Mouse (Mus musculus): Measurements from ENCODE around the gene Smtnl2. TPM values are rescaled to one million over a fixed set of nuclear protein-coding genes. Genes with fewer than 3 reads are reported as not detected.
A peak's percentile ranks its signal among the peaks of the same experiment; 100 is the strongest.
"Not testable (repeated sequence)": the region's sequence is repeated elsewhere in the genome, so short reads cannot be mapped to it uniquely, and the experiment has no call there.

The Smtnl2 gene
- polyA plus RNA-seq, 1 experiment from 2014 or later: 26.2 TPM

DNA sequence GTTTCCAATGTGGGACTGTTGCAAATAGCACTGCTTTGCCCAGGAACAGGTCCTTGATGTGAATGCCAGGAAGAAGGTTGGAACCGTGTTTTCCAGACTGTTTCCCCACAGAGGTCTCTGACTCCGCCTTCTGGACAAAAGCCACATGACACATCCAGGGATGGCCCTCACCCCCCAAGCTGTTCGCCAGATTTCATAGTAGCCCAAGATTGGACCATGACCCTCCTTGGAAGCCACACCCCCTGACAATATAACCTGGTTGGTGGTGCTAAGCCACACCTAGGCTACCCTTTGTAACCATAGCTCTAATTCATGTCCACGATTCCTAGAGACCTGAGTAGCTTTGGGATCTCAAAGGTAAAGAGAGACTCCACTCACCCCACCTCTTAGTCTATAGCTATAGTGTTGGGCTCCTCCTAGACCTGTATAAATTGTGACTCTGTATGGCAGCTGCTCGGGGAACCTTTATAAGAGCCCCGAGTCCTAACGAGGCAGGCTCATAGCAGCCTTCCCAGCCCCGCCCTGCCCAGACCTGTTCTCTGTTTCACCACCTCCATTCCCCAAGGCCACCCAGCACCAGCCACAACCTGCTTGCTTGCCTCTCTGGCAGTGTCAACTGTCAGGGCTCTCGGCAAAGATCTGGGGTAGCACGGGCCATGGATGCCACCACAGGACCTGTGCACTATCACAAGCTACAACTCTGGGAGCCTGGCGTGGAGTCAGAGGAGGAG, 23.6 kb upstream of the Smtnl2 start, which contains the start of gene Ggt6:
Gene Ggt6 (plus strand): TSS at position 564 of the 731 bp plus-strand sequence.
- H3K4me1 ChIP-seq (replicated peaks; ENCODE audit: control insufficient read depth, insufficient read depth, low read length): 0 out of 2 replicates have a peak, but pooled peaks cover 6% of the 10 kb centered on the region
- H3K4me2 ChIP-seq (ENCODE audit: low read length): peak within 1 kb of the TSS; percentile 33
- WGBS: 60% methylated on average over 11 of the region's 11 CpGs
- no peaks in the 10 kb centered on the region for H3K9me3 ChIP-seq (ENCODE audit: control insufficient read depth, low read length)
- no peak within 1 kb of the TSS for H3K4me3 ChIP-seq (ENCODE audit: low read depth, low read length)
- DNase-seq (ENCODE audit: low spot score): peak; percentile 68
- H3K27ac ChIP-seq (ENCODE audit: low read depth): peak within 1 kb of the TSS; percentile 54; the same call in 1 of the 2 replicates
- ATAC-seq (replicated peaks; ENCODE audit: low FRiP score, low TSS enrichment, low read depth): peak; percentile 92
- no peak within 1 kb of the TSS for H3K9ac ChIP-seq (ENCODE audit: low read length)
- H3K36me3 ChIP-seq (ENCODE audit: control insufficient read depth, insufficient read depth, low read length): no peaks in the 10 kb centered on the region
- no peaks in the 10 kb centered on the region for H3K27me3 ChIP-seq (replicated peaks; ENCODE audit: control insufficient read depth, insufficient read depth, low read length)

DNA sequence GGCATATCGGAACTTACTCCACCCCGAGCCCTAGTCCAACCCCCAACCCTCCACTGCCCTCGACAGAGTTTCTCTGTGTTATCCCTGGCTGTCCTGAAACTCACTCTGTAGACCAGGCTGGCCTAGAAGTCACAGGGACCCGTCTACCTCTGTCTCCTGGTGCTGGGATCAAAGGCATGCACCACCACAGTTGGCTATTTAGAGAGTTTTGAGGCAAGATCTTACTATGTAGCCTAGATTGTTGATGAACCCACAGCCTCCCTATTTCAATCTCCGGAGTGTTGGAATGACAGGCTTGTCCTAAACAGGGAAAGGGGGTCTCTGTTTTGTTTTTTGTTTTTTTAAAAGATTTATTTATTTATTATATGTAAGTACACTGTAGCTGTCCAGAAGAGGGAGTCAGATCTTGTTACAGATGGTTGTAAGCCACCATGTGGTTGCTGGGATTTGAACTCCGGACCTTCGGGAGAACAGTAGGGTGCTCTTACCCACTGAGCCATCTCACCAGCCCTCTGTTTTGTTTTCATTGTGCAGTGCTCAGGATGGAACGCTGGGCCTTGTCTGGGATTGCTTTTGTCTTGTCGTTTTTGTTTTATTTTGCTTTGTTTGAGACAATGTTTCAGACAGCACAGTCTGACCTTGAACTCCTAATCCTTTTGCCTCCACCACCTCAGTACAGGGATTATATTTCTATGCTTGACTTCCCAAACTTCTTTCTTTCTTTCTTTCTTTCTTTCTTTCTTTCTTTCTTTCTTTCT, 19.0 kb upstream of the Smtnl2 start:
- H3K9ac ChIP-seq (ENCODE audit: low read length); H3K9me3 ChIP-seq (ENCODE audit: control insufficient read depth, low read length); H3K36me3 ChIP-seq (ENCODE audit: control insufficient read depth, insufficient read depth, low read length); DNase-seq (ENCODE audit: low spot score); H3K4me1 ChIP-seq (replicated peaks; ENCODE audit: control insufficient read depth, insufficient read depth, low read length); ATAC-seq (replicated peaks; ENCODE audit: low FRiP score, low TSS enrichment, low read depth); H3K27me3 ChIP-seq (replicated peaks; ENCODE audit: control insufficient read depth, insufficient read depth, low read length); H3K4me2 ChIP-seq (ENCODE audit: low read length); H3K4me3 ChIP-seq (ENCODE audit: low read depth, low read length); H3K27ac ChIP-seq (ENCODE audit: low read depth): not testable (repeated sequence)
- WGBS: 69% methylated on average over 9 of the region's 9 CpGs

DNA sequence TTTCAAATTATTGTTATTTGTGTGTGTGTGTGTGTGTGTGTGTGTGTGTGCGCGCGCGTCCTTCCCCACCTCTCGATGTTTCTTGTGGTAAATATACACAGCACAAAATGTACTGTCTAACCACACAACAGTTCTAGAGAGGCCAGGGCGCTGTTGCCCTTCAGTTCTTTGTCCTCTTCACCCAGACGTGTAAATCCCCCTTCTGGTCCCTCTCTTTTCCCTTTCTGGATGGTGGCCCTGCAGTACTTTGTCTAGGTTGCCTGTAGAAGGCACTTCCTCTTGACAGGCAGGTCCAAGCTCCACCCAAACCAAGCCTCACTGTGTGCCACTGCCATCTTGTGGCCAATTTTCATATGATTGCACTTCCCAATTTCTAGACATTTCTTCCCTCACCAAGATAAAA, 17.8 kb upstream of the Smtnl2 start:
- Histone ChIP-seq H3K4me3 (ENCODE audit: low read depth, low read length) (no peak overlapping the region), H3K9me3 (ENCODE audit: control insufficient read depth, low read length) (0 out of 2 replicates have a peak, but pooled peaks cover 2% of the 10 kb centered on the region), H3K27me3 (replicated peaks; ENCODE audit: control insufficient read depth, insufficient read depth, low read length) (no peaks in the 10 kb centered on the region), H3K4me1 (replicated peaks; ENCODE audit: control insufficient read depth, insufficient read depth, low read length) (no peaks in the 10 kb centered on the region), H3K27ac (ENCODE audit: low read depth) (no peak overlapping the region), H3K9ac (ENCODE audit: low read length) (no peak overlapping the region), H3K4me2 (ENCODE audit: low read length) (peak overlapping the region; percentile 25; the same call in 1 of the 2 replicates), H3K36me3 (ENCODE audit: control insufficient read depth, insufficient read depth, low read length) (no peaks in the 10 kb centered on the region)
- whole genome bisulfite sequencing: 53% methylated on average over 7 of the region's 7 CpGs
- peak; percentile 85 for DNase-seq (ENCODE audit: low spot score)
- peak; percentile 80 for ATAC-seq (replicated peaks; ENCODE audit: low FRiP score, low TSS enrichment, low read depth)

DNA sequence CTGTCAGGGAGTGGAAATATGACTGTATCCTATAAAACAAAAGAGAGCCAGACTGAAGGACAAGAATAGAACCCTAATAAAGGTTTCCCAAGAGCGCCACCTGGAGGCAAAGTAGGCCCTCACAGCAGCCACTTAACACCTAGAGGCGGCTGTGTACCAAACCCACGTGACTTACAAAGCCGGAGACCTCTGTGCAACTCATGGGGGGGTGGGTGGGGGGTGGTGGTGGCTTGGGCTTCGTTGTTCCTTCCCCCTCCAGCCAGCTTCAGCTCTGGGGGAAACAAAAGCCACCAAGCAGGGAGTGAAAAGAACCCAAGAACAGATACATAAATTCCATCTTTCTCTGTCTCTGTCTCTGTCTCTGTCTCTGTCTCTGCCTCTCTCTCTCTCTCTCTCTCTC, 17.2 kb upstream of the Smtnl2 start:
- H3K9me3 ChIP-seq (ENCODE audit: control insufficient read depth, low read length): 0 out of 2 replicates have a peak, but pooled peaks cover 2% of the 10 kb centered on the region
- no peak overlapping the region for H3K4me3 ChIP-seq (ENCODE audit: low read depth, low read length)
- no peak overlapping the region for H3K9ac ChIP-seq (ENCODE audit: low read length)
- WGBS: 4% methylated on average over 5 of the region's 5 CpGs
- DNase-seq (ENCODE audit: low spot score): peak; percentile 76
- H3K36me3 ChIP-seq (ENCODE audit: control insufficient read depth, insufficient read depth, low read length): no peaks in the 10 kb centered on the region
- H3K27me3 ChIP-seq (replicated peaks; ENCODE audit: control insufficient read depth, insufficient read depth, low read length): no peaks in the 10 kb centered on the region
- 0 out of 2 replicates have a peak, but pooled peaks have one; percentile 44 for ATAC-seq (replicated peaks; ENCODE audit: low FRiP score, low TSS enrichment, low read depth)
- H3K4me2 ChIP-seq (ENCODE audit: low read length): no peak overlapping the region
- no peaks in the 10 kb centered on the region for H3K4me1 ChIP-seq (replicated peaks; ENCODE audit: control insufficient read depth, insufficient read depth, low read length)
- no peak overlapping the region for H3K27ac ChIP-seq (ENCODE audit: low read depth)

DNA sequence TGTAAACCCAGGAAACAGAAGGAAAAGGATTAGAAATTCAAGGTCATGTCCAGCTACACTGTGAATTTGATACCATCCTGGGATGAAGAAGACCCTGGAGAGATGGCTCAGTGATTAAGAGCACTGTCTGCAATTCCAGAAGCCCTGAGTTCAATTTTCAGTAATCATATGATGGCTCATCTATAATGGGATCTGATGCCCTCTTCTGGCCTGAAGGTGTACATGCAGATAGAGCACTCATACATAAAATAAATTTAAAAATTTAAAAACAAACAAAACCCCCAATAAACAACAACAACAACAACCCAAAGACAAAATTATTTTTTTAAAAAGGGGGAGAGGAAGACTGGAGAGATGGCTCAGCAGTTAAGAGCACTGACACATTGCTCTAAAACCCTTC, 15.4 kb upstream of the Smtnl2 start:
- H3K27ac ChIP-seq (ENCODE audit: low read depth): no peak overlapping the region
- no peaks in the 10 kb centered on the region for H3K27me3 ChIP-seq (replicated peaks; ENCODE audit: control insufficient read depth, insufficient read depth, low read length)
- no peaks in the 10 kb centered on the region for H3K36me3 ChIP-seq (ENCODE audit: control insufficient read depth, insufficient read depth, low read length)
- 0 out of 2 replicates have a peak, but pooled peaks cover 2% of the 10 kb centered on the region for H3K9me3 ChIP-seq (ENCODE audit: control insufficient read depth, low read length)
- no peak overlapping the region for H3K4me2 ChIP-seq (ENCODE audit: low read length)
- ATAC-seq (replicated peaks; ENCODE audit: low FRiP score, low TSS enrichment, low read depth) (no peak), DNase-seq (ENCODE audit: low spot score) (no peak)
- H3K9ac ChIP-seq (ENCODE audit: low read length): no peak overlapping the region
- no peak overlapping the region for H3K4me3 ChIP-seq (ENCODE audit: low read depth, low read length)
- no peaks in the 10 kb centered on the region for H3K4me1 ChIP-seq (replicated peaks; ENCODE audit: control insufficient read depth, insufficient read depth, low read length)

DNA sequence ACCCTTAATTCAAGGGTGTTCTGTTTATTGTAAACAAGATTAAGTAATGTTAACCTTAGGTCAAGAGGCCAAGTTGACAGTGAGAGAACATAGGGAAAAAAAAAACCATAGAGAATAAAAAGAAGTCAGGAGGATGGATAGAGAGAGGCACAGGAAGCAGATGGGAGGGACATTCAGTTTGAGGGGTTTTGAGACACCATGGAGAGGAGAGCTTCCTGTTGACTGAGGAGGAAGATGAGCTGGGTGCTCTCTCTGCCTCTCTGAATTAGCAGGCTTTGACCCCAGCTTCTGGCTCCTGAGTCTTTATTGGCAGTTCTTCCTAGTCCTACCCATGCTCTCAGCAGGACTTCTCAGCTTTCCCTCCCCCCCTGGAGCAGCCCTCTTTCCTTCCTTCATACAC, 13.7 kb upstream of the Smtnl2 start:
- H3K27ac ChIP-seq (ENCODE audit: low read depth): no peak overlapping the region
- no peak for DNase-seq (ENCODE audit: low spot score)

DNA sequence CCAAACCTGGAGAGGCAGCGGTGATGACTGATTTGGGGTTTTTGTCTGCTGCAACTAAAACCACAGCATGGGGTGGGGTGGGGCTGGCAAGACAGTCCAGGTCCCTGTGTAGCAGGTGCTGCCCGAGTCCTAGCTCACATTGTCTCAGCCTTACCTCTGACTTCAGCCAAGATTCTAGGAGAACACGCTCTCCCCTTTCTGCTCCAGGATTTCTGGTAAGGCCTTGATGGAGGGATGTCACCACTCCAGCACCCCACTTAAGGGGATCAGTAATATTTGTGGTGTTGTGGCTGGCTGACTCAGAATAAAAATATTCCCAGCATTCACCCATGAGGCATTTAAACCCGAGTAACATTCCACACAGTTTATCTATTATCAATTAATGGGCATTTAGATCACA, 12.2 kb upstream of the Smtnl2 start:
- Histone ChIP-seq H3K27ac (ENCODE audit: low read depth) (no peak overlapping the region), H3K4me2 (ENCODE audit: low read length) (no peak overlapping the region), H3K36me3 (ENCODE audit: control insufficient read depth, insufficient read depth, low read length) (no peaks in the 10 kb centered on the region), H3K9me3 (ENCODE audit: control insufficient read depth, low read length) (0 out of 2 replicates have a peak, but pooled peaks cover 2% of the 10 kb centered on the region), H3K9ac (ENCODE audit: low read length) (no peak overlapping the region), H3K4me1 (replicated peaks; ENCODE audit: control insufficient read depth, insufficient read depth, low read length) (no peaks in the 10 kb centered on the region), H3K27me3 (replicated peaks; ENCODE audit: control insufficient read depth, insufficient read depth, low read length) (no peaks in the 10 kb centered on the region), H3K4me3 (ENCODE audit: low read depth, low read length) (no peak overlapping the region)
- DNase-seq (ENCODE audit: low spot score): no peak
- 75% methylated on average over 4 of the region's 4 CpGs for WGBS
- no peak for ATAC-seq (replicated peaks; ENCODE audit: low FRiP score, low TSS enrichment, low read depth)

More for the DNA sequence above, 13.7 kb upstream of the Smtnl2 start:
- H3K9ac ChIP-seq (ENCODE audit: low read length): no peak overlapping the region
- no peaks in the 10 kb centered on the region for H3K4me1 ChIP-seq (replicated peaks; ENCODE audit: control insufficient read depth, insufficient read depth, low read length)
- H3K4me2 ChIP-seq (ENCODE audit: low read length): no peak overlapping the region
- no peaks in the 10 kb centered on the region for H3K27me3 ChIP-seq (replicated peaks; ENCODE audit: control insufficient read depth, insufficient read depth, low read length)
- H3K4me3 ChIP-seq (ENCODE audit: low read depth, low read length): no peak overlapping the region
- H3K9me3 ChIP-seq (ENCODE audit: control insufficient read depth, low read length): 0 out of 2 replicates have a peak, but pooled peaks cover 2% of the 10 kb centered on the region
- no peaks in the 10 kb centered on the region for H3K36me3 ChIP-seq (ENCODE audit: control insufficient read depth, insufficient read depth, low read length)
- no peak for ATAC-seq (replicated peaks; ENCODE audit: low FRiP score, low TSS enrichment, low read depth)

DNA sequence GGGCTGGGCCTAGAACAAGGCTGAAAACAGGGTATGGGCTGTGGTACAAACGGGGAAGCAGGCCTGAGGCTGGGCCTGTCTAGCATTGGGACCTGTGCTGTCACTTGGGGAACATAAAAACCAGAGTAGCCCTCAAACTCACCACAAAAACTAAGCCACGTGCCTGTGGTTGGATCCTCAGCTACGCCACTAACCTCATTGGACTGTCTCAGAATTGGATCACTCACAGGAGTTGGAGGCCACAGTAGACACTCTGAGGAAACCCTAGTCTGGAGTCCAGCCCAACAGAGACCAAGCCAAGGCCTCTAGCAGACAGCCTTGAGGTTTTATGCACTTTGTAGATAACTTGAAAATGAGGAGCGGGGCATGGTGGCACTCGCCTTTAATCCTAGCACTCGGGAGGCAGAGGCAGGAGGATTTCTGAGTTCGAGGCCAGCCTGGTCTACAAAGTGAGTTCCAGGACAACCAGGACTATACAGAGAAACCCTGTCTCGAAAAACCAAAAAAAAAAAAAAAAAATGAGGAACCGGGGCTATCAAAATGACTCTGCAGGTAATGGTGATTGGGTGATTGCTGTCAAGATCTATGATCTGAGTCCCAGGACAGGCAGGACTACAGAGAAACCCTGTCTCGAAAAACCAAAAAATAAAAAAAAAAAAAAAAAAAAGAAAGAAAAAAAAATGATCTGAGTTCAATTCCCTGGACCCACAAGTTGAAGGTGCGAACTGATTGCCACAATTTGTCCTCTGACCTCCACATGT, 10.2 kb upstream of the Smtnl2 start:
- H3K9me3 ChIP-seq (ENCODE audit: control insufficient read depth, low read length): no peaks in the 10 kb centered on the region
- H3K27ac ChIP-seq (ENCODE audit: low read depth): no peak overlapping the region
- DNase-seq (ENCODE audit: low spot score) (no peak), ATAC-seq (replicated peaks; ENCODE audit: low FRiP score, low TSS enrichment, low read depth) (no peak)
- no peak overlapping the region for H3K4me3 ChIP-seq (ENCODE audit: low read depth, low read length)
- H3K27me3 ChIP-seq (replicated peaks; ENCODE audit: control insufficient read depth, insufficient read depth, low read length): no peaks in the 10 kb centered on the region
- no peak overlapping the region for H3K9ac ChIP-seq (ENCODE audit: low read length)
- H3K4me2 ChIP-seq (ENCODE audit: low read length): no peak overlapping the region
- WGBS: 90% methylated on average over 11 of the region's 11 CpGs
- H3K4me1 ChIP-seq (replicated peaks; ENCODE audit: control insufficient read depth, insufficient read depth, low read length): no peaks in the 10 kb centered on the region
- no peaks in the 10 kb centered on the region for H3K36me3 ChIP-seq (ENCODE audit: control insufficient read depth, insufficient read depth, low read length)
